Mouse (Mus musculus) lung, postnatal 36 days (tissue): ENCODE measurements around the gene Tiam1.

Experiments
- DNase-seq: peaks from one replicate; pipeline ENCODE4 v3.0.0; 2022; ENCODE audit warnings: mixed read lengths

The Tiam1 gene

GRCm38 (mm10) chr16:89872011-89872942, 271.3 kb downstream of the Tiam1 start:
- no peak for DNase-seq

- DNase-seq, result no peak
These were observed 272.2 kb downstream of the Tiam1 start for GRCm38 (mm10) chr16:89871382-89871781.

- DNase-seq, result no peak
These were observed 273.5 kb downstream of the Tiam1 start for GRCm38 (mm10) chr16:89870059-89870458.

- no peak for DNase-seq
These were observed 275.1 kb downstream of the Tiam1 start for GRCm38 (mm10) chr16:89868502-89868901.

- DNase-seq, result no peak
These were observed 276.2 kb downstream of the Tiam1 start for GRCm38 (mm10) chr16:89867212-89867829.

GRCm38 (mm10) chr16:89865136-89865535, 278.4 kb downstream of the Tiam1 start:
- no peak for DNase-seq

GRCm38 (mm10) chr16:89864710-89865109, 278.9 kb downstream of the Tiam1 start:
- DNase-seq, result no peak

GRCm38 (mm10) chr16:89863264-89863663, 280.3 kb downstream of the Tiam1 start:
- no peak for DNase-seq

- peak; percentile 33 for DNase-seq
These were observed 282.0 kb downstream of the Tiam1 start for GRCm38 (mm10) chr16:89861531-89861930.

GRCm38 (mm10) chr16:89860708-89861107, 282.9 kb downstream of the Tiam1 start:
- no peak for DNase-seq

GRCm38 (mm10) chr16:89857666-89858065, 285.9 kb downstream of the Tiam1 start:
- DNase-seq, result no peak

GRCm38 (mm10) chr16:89854731-89855130, 288.8 kb downstream of the Tiam1 start:
- DNase-seq, result no peak

- DNase-seq, result no peak
These were observed 292.2 kb downstream of the Tiam1 start for GRCm38 (mm10) chr16:89851333-89851732.

- DNase-seq, result no peak
These were observed 294.6 kb downstream of the Tiam1 start for GRCm38 (mm10) chr16:89848651-89849597.

GRCm38 (mm10) chr16:89848179-89848578, 295.4 kb downstream of the Tiam1 start:
- DNase-seq, result no peak

- DNase-seq, result no peak
These were observed 298.1 kb downstream of the Tiam1 start for GRCm38 (mm10) chr16:89845461-89845860.

GRCm38 (mm10) chr16:89844580-89844979, 299.0 kb downstream of the Tiam1 start:
- peak; percentile 72 for DNase-seq

- no peak for DNase-seq
These were observed 301.7 kb downstream of the Tiam1 start for GRCm38 (mm10) chr16:89841894-89842293.

- no peak for DNase-seq
These were observed 303.2 kb downstream of the Tiam1 start for GRCm38 (mm10) chr16:89840361-89840760.

- DNase-seq, result no peak
These were observed 303.7 kb downstream of the Tiam1 start for GRCm38 (mm10) chr16:89839829-89840228.

- no peak for DNase-seq
These were observed 306.5 kb downstream of the Tiam1 start for GRCm38 (mm10) chr16:89837096-89837495.

GRCm38 (mm10) chr16:89835551-89835950, 308.0 kb downstream of the Tiam1 start:
- peak; percentile 41 for DNase-seq

- no peak for DNase-seq
These were observed 310.6 kb downstream of the Tiam1 start for GRCm38 (mm10) chr16:89833011-89833410.
